Mouse (Mus musculus): ENCODE data around the gene Lonrf3.

- TF ChIP-seq ZC3H11A (IDR thresholded peaks at IDR 0.05; ENCODE audit: low read depth, low read length) (no peak), ZMIZ1 (IDR thresholded peaks at IDR 0.05; ENCODE audit: low read depth, low read length) (no peak), RAD21 (IDR thresholded peaks at IDR 0.05; ENCODE audit: low read depth, low read length) (no peak)
Measured at GRCm38 (mm10) chrX:36402316-36402715, 74.2 kb downstream of the Lonrf3 start.

Data from MEL (cell line).